Mouse (Mus musculus) limb, embryonic 10.5 days (tissue): Measurements from ENCODE around the gene Gcsh. TPM values are rescaled to one million over a fixed set of nuclear protein-coding genes. Genes with fewer than 3 reads are reported as not detected.

ENCODE experiments used
- DNase-seq: peaks from one replicate; pipeline ENCODE4 v3.0.0-alpha.2; 2017; ENCODE audit warnings: low spot score
- H3K27ac ChIP-seq: fragments of 300-500 bp; sonication (generic); 2 replicates; pipeline ENCODE4 v1.5.1; 2016; ENCODE audit warnings: mild to moderate bottlenecking
- H3K27me3 ChIP-seq: fragments of 300-500 bp; sonication (generic); 2 replicates; pipeline ENCODE4 v1.6.1; 2016; ENCODE audit warnings: low read depth, mild to moderate bottlenecking; ENCODE audit not compliant: poor library complexity, severe bottlenecking
- H3K36me3 ChIP-seq: fragments of 300-500 bp; sonication (generic); 2 replicates; pipeline ENCODE4 v1.6.1; 2016; ENCODE audit warnings: mild to moderate bottlenecking, moderate library complexity
- H3K4me1 ChIP-seq: fragments of 300-500 bp; sonication (generic); 2 replicates; pipeline ENCODE4 v1.6.1; 2016
- H3K4me3 ChIP-seq: fragments of 300-500 bp; sonication (generic); 2 replicates; pipeline ENCODE4 v1.5.1; 2016; ENCODE audit warnings: mild to moderate bottlenecking, moderate library complexity
- H3K9me3 ChIP-seq: fragments of 300-500 bp; sonication (generic); replicated peaks from 2 replicates; pipeline ENCODE4 v1.6.1; 2016; ENCODE audit warnings: mild to moderate bottlenecking
- WGBS: fragments of 180-500 bp; shearing (Covaris S2); methylation state at CpG from one replicate; pipeline ENCODE4 v1.1.7; 2016; 5-methylcytosine and 5-hydroxymethylcytosine counted together
- polyA plus RNA-seq: library from polyadenylated mRNA; unstranded; fragments of >200 nt; fragmentation: Nextera tagmentation; extraction: Ambion mirVana; gene quantifications from 2 replicates; pipeline ENCODE4 v1.2.1, GENCODE M21; 2016

Gcsh gene
- polyA plus RNA-seq, 1 experiment from 2014 or later, result 175 TPM

DNA sequence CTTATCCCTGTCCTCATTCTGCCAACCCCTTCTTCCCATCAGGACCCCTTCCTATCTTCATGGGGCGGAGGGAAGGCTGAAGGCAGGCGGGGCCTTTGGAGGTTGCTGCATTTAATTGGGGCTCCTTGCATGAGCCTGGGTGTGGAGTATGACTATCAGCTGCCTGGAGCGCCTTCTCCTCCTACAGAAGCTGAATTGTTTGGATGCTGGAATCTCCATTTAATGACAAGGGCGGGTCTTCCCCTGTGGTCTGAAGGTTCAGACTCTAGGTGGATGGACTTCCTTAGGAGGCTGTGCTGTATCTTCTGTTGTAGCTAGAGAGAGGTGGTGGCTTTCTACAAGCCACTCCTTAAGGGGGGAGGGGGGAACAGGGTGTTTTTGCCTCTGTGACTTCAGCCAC is 58.4 kb downstream of the Gcsh start:
- Histone ChIP-seq H3K27ac (no peak overlapping the region), H3K4me3 (no peak overlapping the region), H3K27me3 (no peaks in the 10 kb centered on the region), H3K4me1 (no peaks in the 10 kb centered on the region), H3K36me3 (peaks cover 90% of the 10 kb centered on the region), H3K9me3 (no peaks in the 10 kb centered on the region)
- no peak for DNase-seq
- WGBS, result 92% methylated on average over 4 of the region's 4 CpGs

Other genes starting within 250 kb of the Gcsh start
- gene Cmc2, start 72.1 kb downstream of the Gcsh start, polyA plus RNA-seq, result 68.6 and 70.3 TPM in 2 replicates
- 60.4 and 62.6 TPM in 2 replicates for gene Cenpn, start 71.8 kb downstream of the Gcsh start, polyA plus RNA-seq
- gene Atmin, start 50.1 kb downstream of the Gcsh start, polyA plus RNA-seq, result 12.1 and 12.4 TPM in 2 replicates
- gene 1700030J22Rik, start 14.6 kb downstream of the Gcsh start, polyA plus RNA-seq, result 1.5 and 2.3 TPM in 2 replicates
- gene Pkd1l2, start 88.9 kb upstream of the Gcsh start, polyA plus RNA-seq, result not detected in 2 replicates
- not detected in 2 replicates for gene Bco1, start 102.3 kb upstream of the Gcsh start, polyA plus RNA-seq
- 2.2 and 2.7 TPM in 2 replicates for gene Gan, start 164.6 kb upstream of the Gcsh start, polyA plus RNA-seq